Mouse (Mus musculus): ENCODE data around the gene Daglb.
"Not testable (repeated sequence)": the region's sequence is repeated elsewhere in the genome, so short reads cannot be mapped to it uniquely, and the experiment has no call there.

Daglb gene

GRCm38 (mm10) chr5:143476013-143476412, 11.6 kb downstream of the Daglb start:
- in situ Hi-C loops (cut with MboI; ENCODE audit: low pct_unique_long_range_greater_than_20kb in 1 of 2, low sequenced_read_pairs in 2 of 2, unreplicated experiment in 1 of 2): no loop called here

GRCm38 (mm10) chr5:143477901-143478300, 13.5 kb downstream of the Daglb start:
- in situ Hi-C loops (cut with MboI; ENCODE audit: low pct_unique_long_range_greater_than_20kb in 1 of 2, low sequenced_read_pairs in 2 of 2, unreplicated experiment in 1 of 2): no loop called here

GRCm38 (mm10) chr5:143484955-143485354, 20.6 kb downstream of the Daglb start:
- in situ Hi-C loops (cut with MboI; ENCODE audit: low pct_unique_long_range_greater_than_20kb in 1 of 2, low sequenced_read_pairs in 2 of 2, unreplicated experiment in 1 of 2): loop anchor here in 1 of 2 experiments (5.0 kb wide), 1 partner anchor 48 kb away; no protein-coding TSS in a partner anchor

- in situ Hi-C loops (cut with MboI; ENCODE audit: low pct_unique_long_range_greater_than_20kb in 1 of 2, low sequenced_read_pairs in 2 of 2, unreplicated experiment in 1 of 2): no loop called here
Observed at GRCm38 (mm10) chr5:143487193-143487592, 22.8 kb downstream of the Daglb start.

- in situ Hi-C loops (cut with MboI; ENCODE audit: low pct_unique_long_range_greater_than_20kb in 1 of 2, low sequenced_read_pairs in 2 of 2, unreplicated experiment in 1 of 2): no loop called here
Observed at GRCm38 (mm10) chr5:143487998-143488397, 23.6 kb downstream of the Daglb start.

GRCm38 (mm10) chr5:143489749-143490342, 25.5 kb downstream of the Daglb start:
- in situ Hi-C loops (cut with MboI; ENCODE audit: low pct_unique_long_range_greater_than_20kb in 1 of 2, low sequenced_read_pairs in 2 of 2, unreplicated experiment in 1 of 2): no loop called here

GRCm38 (mm10) chr5:143491736-143492135, 27.4 kb downstream of the Daglb start:
- in situ Hi-C loops (cut with MboI; ENCODE audit: low pct_unique_long_range_greater_than_20kb in 1 of 2, low sequenced_read_pairs in 2 of 2, unreplicated experiment in 1 of 2): no loop called here

GRCm38 (mm10) chr5:143493163-143493562, 28.8 kb downstream of the Daglb start:
- in situ Hi-C loops (cut with MboI; ENCODE audit: low pct_unique_long_range_greater_than_20kb in 1 of 2, low sequenced_read_pairs in 2 of 2, unreplicated experiment in 1 of 2): no loop called here

GRCm38 (mm10) chr5:143495708-143496107, 31.3 kb downstream of the Daglb start:
- in situ Hi-C loops (cut with MboI; ENCODE audit: low pct_unique_long_range_greater_than_20kb in 1 of 2, low sequenced_read_pairs in 2 of 2, unreplicated experiment in 1 of 2): no loop called here

GRCm38 (mm10) chr5:143497451-143497850, 33.1 kb downstream of the Daglb start:
- in situ Hi-C loops (cut with MboI; ENCODE audit: low pct_unique_long_range_greater_than_20kb in 1 of 2, low sequenced_read_pairs in 2 of 2, unreplicated experiment in 1 of 2): no loop called here

GRCm38 (mm10) chr5:143499197-143499596, 34.8 kb downstream of the Daglb start:
- in situ Hi-C loops (cut with MboI; ENCODE audit: low pct_unique_long_range_greater_than_20kb in 1 of 2, low sequenced_read_pairs in 2 of 2, unreplicated experiment in 1 of 2): no loop called here

- in situ Hi-C loops (cut with MboI; ENCODE audit: low pct_unique_long_range_greater_than_20kb in 1 of 2, low sequenced_read_pairs in 2 of 2, unreplicated experiment in 1 of 2): no loop called here
Observed at GRCm38 (mm10) chr5:143499686-143500085, 35.3 kb downstream of the Daglb start.

GRCm38 (mm10) chr5:143500711-143501110, 36.3 kb downstream of the Daglb start:
- in situ Hi-C loops (cut with MboI; ENCODE audit: low pct_unique_long_range_greater_than_20kb in 1 of 2, low sequenced_read_pairs in 2 of 2, unreplicated experiment in 1 of 2): not testable (repeated sequence)

GRCm38 (mm10) chr5:143501140-143501539, 36.8 kb downstream of the Daglb start:
- in situ Hi-C loops (cut with MboI; ENCODE audit: low pct_unique_long_range_greater_than_20kb in 1 of 2, low sequenced_read_pairs in 2 of 2, unreplicated experiment in 1 of 2): no loop called here

GRCm38 (mm10) chr5:143501649-143502048, 37.3 kb downstream of the Daglb start:
- in situ Hi-C loops (cut with MboI; ENCODE audit: low pct_unique_long_range_greater_than_20kb in 1 of 2, low sequenced_read_pairs in 2 of 2, unreplicated experiment in 1 of 2): no loop called here

GRCm38 (mm10) chr5:143502899-143503557, 38.6 kb downstream of the Daglb start:
- in situ Hi-C loops (cut with MboI; ENCODE audit: low pct_unique_long_range_greater_than_20kb in 1 of 2, low sequenced_read_pairs in 2 of 2, unreplicated experiment in 1 of 2): no loop called here

- in situ Hi-C loops (cut with MboI; ENCODE audit: low pct_unique_long_range_greater_than_20kb in 1 of 2, low sequenced_read_pairs in 2 of 2, unreplicated experiment in 1 of 2): no loop called here
Observed at GRCm38 (mm10) chr5:143503740-143504139, 39.4 kb downstream of the Daglb start.

GRCm38 (mm10) chr5:143504453-143504852, 40.1 kb downstream of the Daglb start:
- in situ Hi-C loops (cut with MboI; ENCODE audit: low pct_unique_long_range_greater_than_20kb in 1 of 2, low sequenced_read_pairs in 2 of 2, unreplicated experiment in 1 of 2): no loop called here

GRCm38 (mm10) chr5:143505056-143505455, 40.7 kb downstream of the Daglb start:
- in situ Hi-C loops (cut with MboI; ENCODE audit: low pct_unique_long_range_greater_than_20kb in 1 of 2, low sequenced_read_pairs in 2 of 2, unreplicated experiment in 1 of 2): no loop called here

- in situ Hi-C loops (cut with MboI; ENCODE audit: low pct_unique_long_range_greater_than_20kb in 1 of 2, low sequenced_read_pairs in 2 of 2, unreplicated experiment in 1 of 2): no loop called here
Observed at GRCm38 (mm10) chr5:143505545-143505944, 41.2 kb downstream of the Daglb start.

Measured in mouse embryonic stem cell (cell line).